Mouse (Mus musculus): ENCODE results near the gene Gm9913.

DNA sequence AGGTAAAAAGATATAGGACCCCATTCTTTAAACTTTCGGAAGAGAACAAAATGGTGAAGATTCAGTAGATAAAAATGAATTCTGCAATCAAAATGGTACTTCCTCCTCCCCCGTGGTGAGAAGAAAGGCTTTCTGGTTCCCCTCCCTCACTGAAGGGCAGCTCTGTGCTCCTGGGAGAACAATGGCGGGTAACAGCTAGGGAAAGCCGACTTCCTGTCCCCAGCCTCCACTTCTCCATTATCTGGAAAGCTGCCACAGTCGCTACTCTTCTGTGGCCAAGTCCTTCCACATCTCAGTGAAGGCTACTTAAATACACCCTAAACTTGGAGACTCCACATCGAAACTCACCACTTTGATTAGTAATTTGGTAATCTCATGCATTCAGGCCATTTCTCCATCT, 40.9 kb upstream of the Gm9913 start:
- TF ChIP-seq POLR2A (IDR thresholded peaks at IDR 0.05; ENCODE audit: insufficient read depth, low read length) (no peak), CTCF (IDR thresholded peaks at IDR 0.05; ENCODE audit: low read depth, low read length) (no peak)
